Mouse (Mus musculus): ENCODE measurements around the gene Dda1. TPM values are rescaled to one million over a fixed set of nuclear protein-coding genes. Genes with fewer than 3 reads are reported as not detected.

The Dda1 gene
- polyA plus RNA-seq (2012; ENCODE audit: low replicate concordance), result 368 and 785 TPM in 2 replicates

DNA sequence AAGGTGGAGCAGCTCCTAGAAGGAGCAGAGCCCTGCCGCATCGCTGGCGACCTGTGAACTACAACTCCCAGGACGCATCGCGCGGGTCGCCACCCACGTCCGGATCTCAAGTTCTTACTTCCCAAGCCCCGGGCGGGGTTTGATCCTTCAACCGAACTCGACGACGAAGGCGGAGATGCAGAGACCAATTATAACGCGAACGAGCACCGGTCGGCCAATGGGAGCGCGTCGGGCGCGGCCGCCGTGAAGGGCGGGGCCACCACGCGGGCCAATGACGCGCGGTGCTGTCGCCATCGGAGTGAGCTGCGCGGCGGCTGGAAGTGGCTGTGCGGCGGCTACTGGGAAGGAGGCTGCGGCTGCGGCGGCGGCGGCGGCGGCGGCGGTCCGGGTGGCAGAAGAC lies at the start of gene Dda1:
Dda1 (plus strand) TSS at position 284 of the 400 bp plus-strand sequence.

GRCm38 (mm10) chr8:71463188-71464033 lies 5.6 kb upstream of the Dda1 start, which contains the start of gene Abhd8:
TSS of gene Abhd8 (minus strand) at chr8:71463655.

GRCm38 (mm10) chr8:71464513-71465500 lies 4.2 kb upstream of the Dda1 start, which contains the start of gene Mrpl34:
TSS of gene Mrpl34 (plus strand) at chr8:71464959.

GRCm38 (mm10) chr8:71485142-71486135 lies 16.4 kb downstream of the Dda1 start, which contains the start of gene Ano8:
TSS of gene Ano8 (minus strand) at chr8:71485963.

GRCm38 (mm10) chr8:71487691-71488445 lies 18.9 kb downstream of the Dda1 start, which contains the start of gene Gtpbp3:
TSS of gene Gtpbp3 (plus strand) at chr8:71488103.

GRCm38 (mm10) chr8:71511644-71512043 lies 42.6 kb downstream of the Dda1 start, which contains the start of gene Plvap:
TSS of gene Plvap (minus strand) at chr8:71511752.

GRCm38 (mm10) chr8:71525226-71526050 lies 56.4 kb downstream of the Dda1 start, which contains the start of gene Ccdc194:
TSS of gene Ccdc194 (minus strand) at chr8:71525711.

Other genes with a start within 250 kb of the Dda1 start
- 65.7 and 76.7 TPM in 2 replicates for gene Myo9b, start 196.5 kb upstream of the Dda1 start, polyA plus RNA-seq (2012; ENCODE audit: low replicate concordance)
- 11.2 and 22.3 TPM in 2 replicates for gene Haus8, start 196.3 kb upstream of the Dda1 start, polyA plus RNA-seq (2012; ENCODE audit: low replicate concordance)
- gene Use1, start 102.4 kb upstream of the Dda1 start, polyA plus RNA-seq (2012; ENCODE audit: low replicate concordance), result 69.6 and 217 TPM in 2 replicates
- 37.5 and 54.6 TPM in 2 replicates for gene Ocel1, start 97.9 kb upstream of the Dda1 start, polyA plus RNA-seq (2012; ENCODE audit: low replicate concordance)
- 41.6 and 43.4 TPM in 2 replicates for gene Nr2f6, start 87.2 kb upstream of the Dda1 start, polyA plus RNA-seq (2012; ENCODE audit: low replicate concordance)
- gene Ushbp1, start 73.4 kb upstream of the Dda1 start, polyA plus RNA-seq (2012; ENCODE audit: low replicate concordance), result 1.0 and 2.4 TPM in 2 replicates
- gene Babam1, start 72.3 kb upstream of the Dda1 start, polyA plus RNA-seq (2012; ENCODE audit: low replicate concordance), result 83.3 and 110 TPM in 2 replicates
- 54.3 and 71.6 TPM in 2 replicates for gene Ankle1, start 63.2 kb upstream of the Dda1 start, polyA plus RNA-seq (2012; ENCODE audit: low replicate concordance)
- 45.0 and 50.9 TPM in 2 replicates for gene Abhd8, start 5.5 kb upstream of the Dda1 start, polyA plus RNA-seq (2012; ENCODE audit: low replicate concordance)
- gene Mrpl34, start 4.2 kb upstream of the Dda1 start, polyA plus RNA-seq (2012; ENCODE audit: low replicate concordance), result 165 and 189 TPM in 2 replicates
- 5.7 and 14.5 TPM in 2 replicates for gene Ano8, start 16.8 kb downstream of the Dda1 start, polyA plus RNA-seq (2012; ENCODE audit: low replicate concordance)
- gene Gtpbp3, start 18.9 kb downstream of the Dda1 start, polyA plus RNA-seq (2012; ENCODE audit: low replicate concordance), result 55.7 and 59.9 TPM in 2 replicates
- 112 and 117 TPM in 2 replicates for gene Plvap, start 42.6 kb downstream of the Dda1 start, polyA plus RNA-seq (2012; ENCODE audit: low replicate concordance)
- 0.37 TPM in 1 of 2 replicates, not detected in the other for gene Ccdc194, start 56.5 kb downstream of the Dda1 start, polyA plus RNA-seq (2012; ENCODE audit: low replicate concordance)
- 122 and 170 TPM in 2 replicates for gene Bst2, start 68.3 kb downstream of the Dda1 start, polyA plus RNA-seq (2012; ENCODE audit: low replicate concordance)
- gene Mvb12a, start 73.7 kb downstream of the Dda1 start, polyA plus RNA-seq (2012; ENCODE audit: low replicate concordance), result 132 and 189 TPM in 2 replicates
- gene Tmem221, start 89.7 kb downstream of the Dda1 start, polyA plus RNA-seq (2012; ENCODE audit: low replicate concordance), result 0.39 and 0.57 TPM in 2 replicates
- not detected in 2 replicates for gene Nxnl1, start 97.4 kb downstream of the Dda1 start, polyA plus RNA-seq (2012; ENCODE audit: low replicate concordance)
- gene Slc27a1, start 99.7 kb downstream of the Dda1 start, polyA plus RNA-seq (2012; ENCODE audit: low replicate concordance), result 1.5 and 2.9 TPM in 2 replicates
- gene Pgls, start 123.0 kb downstream of the Dda1 start, polyA plus RNA-seq (2012; ENCODE audit: low replicate concordance), result 248 and 344 TPM in 2 replicates
- gene Fam129c, start 128.4 kb downstream of the Dda1 start, polyA plus RNA-seq (2012; ENCODE audit: low replicate concordance), result 16.0 and 36.7 TPM in 2 replicates
- 42.1 and 64.1 TPM in 2 replicates for gene Colgalt1, start 141.8 kb downstream of the Dda1 start, polyA plus RNA-seq (2012; ENCODE audit: low replicate concordance)
- gene Unc13a, start 202.6 kb downstream of the Dda1 start, polyA plus RNA-seq (2012; ENCODE audit: low replicate concordance), result 0.10 and 0.25 TPM in 2 replicates
- gene Jak3, start 207.1 kb downstream of the Dda1 start, polyA plus RNA-seq (2012; ENCODE audit: low replicate concordance), result 47.1 and 71.7 TPM in 2 replicates
- 30.3 and 31.3 TPM in 2 replicates for gene Insl3, start 220.0 kb downstream of the Dda1 start, polyA plus RNA-seq (2012; ENCODE audit: low replicate concordance)
- gene B3gnt3, start 232.6 kb downstream of the Dda1 start, polyA plus RNA-seq (2012; ENCODE audit: low replicate concordance), result 2.1 and 3.0 TPM in 2 replicates

Data from leukemia stem cell, adult 10-12 weeks (primary cell).